Mouse (Mus musculus) testis, postnatal 10 days (tissue): ENCODE measurements around the gene Gm3115.
"Not testable (repeated sequence)": the region's sequence is repeated elsewhere in the genome, so short reads cannot be mapped to it uniquely, and the experiment has no call there.

ENCODE experiments used
- DNase-seq: peaks from one replicate; pipeline ENCODE4 v3.0.0; 2021; ENCODE audit warnings: low spot score

Gm3115 gene

DNA sequence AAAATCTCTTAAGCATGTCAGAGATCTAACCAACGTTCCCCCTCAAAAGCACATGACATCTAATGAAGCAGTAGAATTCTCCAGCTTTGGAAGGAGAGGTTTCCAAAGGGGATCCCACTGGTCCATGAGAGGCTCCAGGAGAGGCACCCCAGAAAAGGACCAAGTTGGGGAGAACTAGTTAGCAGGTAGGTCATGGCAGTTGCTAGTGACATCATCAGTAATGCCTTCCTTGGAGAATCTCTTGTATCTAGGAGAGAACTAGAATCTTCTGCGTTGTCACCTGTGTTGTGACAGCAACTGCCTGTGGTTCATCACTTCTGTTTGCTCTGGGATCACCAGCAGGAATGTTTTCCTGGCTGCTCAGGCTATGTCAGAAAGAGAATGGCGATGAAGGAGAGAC, at the start of gene Gm3115:
Gm3115 (plus strand) TSS at position 301 of the 400 bp plus-strand sequence.
- DNase-seq: not testable (repeated sequence)

- DNase-seq: peak; percentile 36
Measured at GRCm38 (mm10) chr14:4110426-4110825, 26.5 kb downstream of the Gm3115 start, which contains the start of gene Gm8108. Gm8108 (plus strand) TSS chr14:4110526.

- peak; percentile 38 for DNase-seq
Measured at GRCm38 (mm10) chr14:4141646-4142045, 57.7 kb downstream of the Gm3115 start.
